Mouse (Mus musculus) heart, embryonic 14.5 days (tissue): ENCODE measurements around the gene Osr1. TPM values are rescaled to one million over a fixed set of nuclear protein-coding genes. Genes with fewer than 3 reads are reported as not detected.

Source experiments
- ATAC-seq: fragments of 200-750 bp; cut with Nextera tagmentation; 2 replicates; pipeline ENCODE4 v1.8.0; 2017; ENCODE audit warnings: low read depth, moderate TSS enrichment; ENCODE audit not compliant: insufficient number of reproducible peaks, insufficient read depth, low FRiP score
- H3K27ac ChIP-seq, 2 experiments: fragments of 200-500 bp in 1 of 2; fragments of 300-500 bp in 1 of 2; sonication (generic) in 1 of 2; replicated peaks in 1 of 2; 2 replicates each; pipeline ENCODE4 v1.5.1; 2012 to 2014; ENCODE audit warnings: low read depth in 2 of 2, low read length in 2 of 2, control low read depth in 1 of 2, mild to moderate bottlenecking in 1 of 2, mixed read lengths in 1 of 2; ENCODE audit not compliant: control insufficient read depth in 1 of 2, insufficient read depth in 1 of 2
- H3K27me3 ChIP-seq: fragments of 300-500 bp; sonication (generic); 2 replicates; pipeline ENCODE4 v1.6.1; 2014; ENCODE audit warnings: mild to moderate bottlenecking, low read length, control low read depth; ENCODE audit not compliant: control insufficient read depth, insufficient read depth
- H3K36me3 ChIP-seq: fragments of 300-500 bp; sonication (generic); 2 replicates; pipeline ENCODE4 v1.6.1; 2014; ENCODE audit warnings: mild to moderate bottlenecking, control low read depth, low read length, mixed read lengths; ENCODE audit not compliant: control insufficient read depth, insufficient read depth
- H3K4me1 ChIP-seq, 2 experiments: fragments of 200-500 bp in 1 of 2; fragments of 300-500 bp in 1 of 2; sonication (generic) in 1 of 2; 2 replicates each; pipeline ENCODE4 v1.6.1; 2012 to 2014; ENCODE audit warnings: low read length in 2 of 2, control low read depth in 1 of 2, mixed read lengths in 1 of 2; ENCODE audit not compliant: control insufficient read depth in 2 of 2, insufficient read depth in 2 of 2
- H3K4me2 ChIP-seq: fragments of 300-500 bp; sonication (generic); 2 replicates; pipeline ENCODE4 v1.6.1; 2014; ENCODE audit warnings: mild to moderate bottlenecking, low read length
- H3K4me3 ChIP-seq, 2 experiments: fragments of 200-500 bp in 1 of 2; fragments of 300-500 bp in 1 of 2; sonication (generic) in 1 of 2; 2 replicates each; pipeline ENCODE4 v1.5.1; 2012 to 2014; ENCODE audit warnings: low read length in 2 of 2, mild to moderate bottlenecking in 2 of 2, control low read depth in 1 of 2, low read depth in 1 of 2, moderate library complexity in 1 of 2; ENCODE audit not compliant: control insufficient read depth in 1 of 2, insufficient read depth in 1 of 2
- H3K9ac ChIP-seq: fragments of 300-500 bp; sonication (generic); 2 replicates; pipeline ENCODE4 v1.6.1; 2014; ENCODE audit warnings: mild to moderate bottlenecking, low read length
- H3K9me3 ChIP-seq: fragments of 300-500 bp; sonication (generic); 2 replicates; pipeline ENCODE4 v1.6.1; 2016; ENCODE audit warnings: low read length, control low read depth; ENCODE audit not compliant: control insufficient read depth
- whole genome bisulfite sequencing: fragments of 180-500 bp; shearing (Covaris S2); extraction: QIAGEN DNeasy Blood & Tissue Kit; methylation state at CpG from one replicate; pipeline ENCODE4 v1.1.7; 2014; 5-methylcytosine and 5-hydroxymethylcytosine counted together
- polyA plus RNA-seq: library from polyadenylated mRNA; unstranded; fragments of >200 nt; fragmentation: Nextera tagmentation; extraction: Ambion mirVana; gene quantifications from 2 replicates; pipeline ENCODE4 v1.2.1, GENCODE M21; 2014

Gene Osr1
- polyA plus RNA-seq, 1 experiment from 2014 or later: 16.8 TPM

- H3K4me1 ChIP-seq: peaks cover 2 to 3% of the 10 kb centered on the region in 2 experiments; a peak in 3 of 4 replicates
- H3K27me3 ChIP-seq: peaks cover 13% of the 10 kb centered on the region
- H3K9ac ChIP-seq: no peak overlapping the region
- H3K9me3 ChIP-seq: no peaks in the 10 kb centered on the region
- ATAC-seq: no peak
- no peak overlapping the region for H3K27ac ChIP-seq
- WGBS: 67% methylated on average over 1 of the region's 1 CpGs
- H3K4me2 ChIP-seq: no peak overlapping the region
- H3K4me3 ChIP-seq: no peak overlapping the region
- H3K36me3 ChIP-seq: no peaks in the 10 kb centered on the region
Measured at GRCm38 (mm10) chr12:9587732-9588131, 17.8 kb downstream of the Osr1 start.

- Histone ChIP-seq H3K4me2 (no peak overlapping the region), H3K36me3 (no peaks in the 10 kb centered on the region), H3K4me3 (no peak overlapping the region), H3K27ac (no peak overlapping the region), H3K27me3 (no peaks in the 10 kb centered on the region), H3K9ac (no peak overlapping the region), H3K4me1 (peaks cover 2 to 3% of the 10 kb centered on the region in 2 experiments; a peak in 3 of 4 replicates), H3K9me3 (no peaks in the 10 kb centered on the region)
- no peak for ATAC-seq
- WGBS: 79% methylated on average over 7 of the region's 7 CpGs
Measured at GRCm38 (mm10) chr12:9589561-9590134, 19.7 kb downstream of the Osr1 start.

GRCm38 (mm10) chr12:9591141-9591540 is 21.2 kb downstream of the Osr1 start:
- Histone ChIP-seq H3K36me3 (no peaks in the 10 kb centered on the region), H3K4me1 (peaks cover 0 to 4% of the 10 kb centered on the region in 2 experiments; a peak in 2 of 4 replicates), H3K4me2 (no peak overlapping the region), H3K9ac (no peak overlapping the region), H3K27me3 (no peaks in the 10 kb centered on the region), H3K27ac (no peak overlapping the region), H3K4me3 (no peak overlapping the region), H3K9me3 (no peaks in the 10 kb centered on the region)
- 73% methylated on average over 3 of the region's 3 CpGs for WGBS
- no peak for ATAC-seq

- no peaks in the 10 kb centered on the region for H3K9me3 ChIP-seq
- no peak overlapping the region for H3K4me3 ChIP-seq
- H3K4me1 ChIP-seq: peaks cover 0 to 4% of the 10 kb centered on the region in 2 experiments; a peak in 2 of 4 replicates
- no peaks in the 10 kb centered on the region for H3K36me3 ChIP-seq
- no peak for ATAC-seq
- H3K27ac ChIP-seq: no peak overlapping the region
- H3K4me2 ChIP-seq: no peak overlapping the region
- no peaks in the 10 kb centered on the region for H3K27me3 ChIP-seq
- no peak overlapping the region for H3K9ac ChIP-seq
Measured at GRCm38 (mm10) chr12:9598219-9598618, 28.3 kb downstream of the Osr1 start.
